Mouse (Mus musculus) layer of hippocampus, adult 9-11 months (tissue): ENCODE data around the gene Krt20.

Source experiments
- DNase-seq: peaks from one replicate; pipeline ENCODE4 v3.0.0; 2022

The Krt20 gene

GRCm38 (mm10) chr11:99437972-99438371 is at the start of gene Krt20:
TSS of gene Krt20 (minus strand) at chr11:99438150.
- no peak for DNase-seq

- no peak for DNase-seq
Observed at GRCm38 (mm10) chr11:99474981-99475380, 37.0 kb upstream of the Krt20 start.

- no peak for DNase-seq
Observed at GRCm38 (mm10) chr11:99473433-99473832, 35.5 kb upstream of the Krt20 start.

DNA sequence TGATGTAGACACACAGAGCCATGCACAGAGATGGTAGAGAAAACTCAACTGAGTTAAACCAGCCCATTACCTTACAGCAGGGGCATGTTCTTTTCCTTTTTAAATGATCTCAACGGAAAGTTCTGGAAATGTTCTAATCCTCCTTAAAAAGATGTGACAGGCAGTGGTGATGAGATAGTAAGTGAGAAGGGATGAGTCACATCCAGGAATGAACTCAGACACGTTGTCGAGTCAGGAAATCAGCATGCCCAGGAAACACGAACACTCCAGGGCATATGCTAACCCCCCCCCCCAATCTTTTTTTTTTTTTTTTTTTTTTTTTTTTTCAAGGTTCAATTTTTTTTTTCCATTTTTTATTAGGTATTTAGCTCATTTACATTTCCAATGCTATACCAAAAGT is 34.5 kb upstream of the Krt20 start:
- DNase-seq, result no peak

- DNase-seq, result no peak
Observed at GRCm38 (mm10) chr11:99471946-99472345, 34.0 kb upstream of the Krt20 start.

- no peak for DNase-seq
Observed at GRCm38 (mm10) chr11:99469228-99469627, 31.3 kb upstream of the Krt20 start.

DNA sequence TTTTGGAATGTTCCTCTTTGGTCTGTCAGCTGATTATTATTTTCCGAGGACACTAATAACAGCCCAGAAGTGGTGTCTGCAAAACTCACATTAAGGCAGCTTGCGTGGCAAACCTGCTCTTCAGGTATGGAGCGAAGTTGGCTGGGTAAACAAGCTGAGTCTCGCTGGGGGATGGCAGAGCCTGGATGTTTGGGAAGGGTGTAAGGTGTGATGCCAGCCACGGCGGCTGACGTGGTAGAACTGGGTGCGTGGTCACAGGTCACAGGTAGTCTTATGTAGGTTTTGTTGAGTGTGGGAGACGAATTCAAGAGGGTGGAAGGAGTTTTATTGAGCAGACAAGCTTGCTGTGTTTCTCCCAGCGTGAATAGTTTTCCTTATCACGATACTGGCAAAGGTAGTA is 30.6 kb upstream of the Krt20 start:
- no peak for DNase-seq

DNA sequence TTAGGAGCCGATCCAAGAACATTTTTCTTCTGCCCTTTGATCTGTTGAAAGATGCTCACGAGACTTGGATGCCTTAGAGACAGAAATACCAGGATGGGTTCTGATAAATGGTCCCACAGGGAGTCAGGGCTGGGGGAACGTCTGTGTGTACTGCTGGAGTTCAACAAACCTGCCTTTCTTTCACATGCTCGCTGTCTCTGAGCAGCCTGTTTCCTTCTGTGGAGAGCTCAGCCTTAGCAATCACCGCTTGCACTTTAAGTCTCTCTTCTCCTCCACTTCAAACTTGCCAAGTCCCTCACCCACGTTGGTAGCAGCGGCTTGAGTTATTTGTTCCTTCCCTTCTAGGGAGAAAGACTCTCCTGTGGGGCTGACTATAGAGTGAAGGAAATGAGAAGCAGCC is 28.4 kb upstream of the Krt20 start:
- no peak for DNase-seq

DNA sequence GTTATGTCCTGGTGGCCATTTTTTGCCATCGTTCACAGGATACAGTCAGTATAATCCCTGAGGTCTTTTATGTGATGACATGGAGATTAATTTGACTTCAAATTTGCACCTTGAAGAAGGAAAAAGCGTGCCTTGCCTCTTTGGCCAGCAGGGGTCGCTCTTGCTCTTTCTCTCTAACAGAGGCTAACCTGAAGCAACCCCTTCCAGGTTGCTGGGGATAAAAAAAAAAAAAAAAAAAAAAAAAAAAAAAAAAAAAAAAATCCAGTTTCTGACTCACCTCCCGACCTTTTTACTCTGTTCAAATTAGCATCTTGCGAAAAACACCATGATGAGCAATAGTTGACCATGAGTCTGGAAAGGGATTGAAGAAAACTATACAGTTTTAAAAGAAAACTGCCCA is 26.9 kb upstream of the Krt20 start:
- DNase-seq, result peak; percentile 59

GRCm38 (mm10) chr11:99463155-99463554 is 25.2 kb upstream of the Krt20 start:
- DNase-seq, result peak; percentile 34

DNA sequence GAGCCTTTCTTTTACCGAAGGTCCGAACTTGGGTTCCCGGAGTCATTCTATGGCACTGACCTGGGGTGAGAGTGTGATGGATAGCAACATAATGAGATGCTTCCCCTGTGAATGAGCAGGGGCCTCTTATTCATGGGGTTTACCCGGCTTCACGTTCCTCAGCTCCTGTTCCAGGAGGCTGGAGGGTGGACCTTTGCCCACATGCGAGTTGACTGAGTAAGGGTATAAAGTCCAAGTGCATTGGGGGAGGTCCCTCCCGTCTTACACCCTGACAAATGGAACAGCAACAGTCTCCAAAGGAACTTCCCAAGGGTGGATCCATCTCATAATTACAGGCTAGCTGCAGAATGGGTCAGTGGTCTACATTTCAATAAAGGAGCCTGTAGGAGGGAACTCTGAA is 23.8 kb upstream of the Krt20 start:
- no peak for DNase-seq

DNA sequence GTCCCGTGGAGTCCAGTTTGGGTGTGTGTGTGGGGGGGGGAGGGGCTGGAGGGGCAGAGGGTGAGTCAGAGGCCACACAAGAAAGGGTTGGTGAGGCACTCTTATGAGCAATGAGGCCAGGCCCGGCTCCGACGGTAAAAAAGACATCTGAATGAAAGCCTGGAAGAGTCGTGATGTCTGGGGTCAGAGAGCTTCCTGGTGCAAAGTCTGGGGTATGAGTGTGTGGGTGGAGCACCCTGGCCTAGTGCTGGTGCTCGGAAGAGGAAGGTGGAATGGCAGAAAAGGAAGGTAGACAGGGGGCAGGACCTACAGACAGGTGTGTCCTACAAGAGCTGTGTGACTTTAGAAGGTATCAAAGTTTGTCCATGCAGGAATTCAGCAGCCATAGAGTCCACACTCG is 20.9 kb upstream of the Krt20 start:
- no peak for DNase-seq

- DNase-seq, result no peak
Observed at GRCm38 (mm10) chr11:99454759-99455158, 16.8 kb upstream of the Krt20 start.

DNA sequence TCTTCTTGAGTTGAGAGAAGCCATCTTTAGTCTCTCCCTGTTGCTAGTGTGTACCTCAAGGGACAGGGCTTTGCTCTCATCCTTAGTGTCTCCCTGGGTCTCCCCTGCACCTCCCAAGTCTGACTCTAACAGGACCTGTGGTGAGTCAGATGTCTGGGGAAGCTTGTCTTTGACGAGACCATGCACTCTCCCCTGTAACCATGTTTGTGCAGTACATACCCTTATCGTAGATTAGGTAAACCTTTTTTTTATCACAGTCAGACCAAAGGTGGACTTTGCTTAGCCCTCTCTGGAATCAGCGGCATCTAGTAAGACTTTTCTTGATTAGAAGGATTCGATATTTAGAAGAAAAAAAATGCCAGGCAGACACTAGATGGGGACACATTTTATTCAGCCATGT is 16.1 kb upstream of the Krt20 start:
- DNase-seq, result no peak

DNA sequence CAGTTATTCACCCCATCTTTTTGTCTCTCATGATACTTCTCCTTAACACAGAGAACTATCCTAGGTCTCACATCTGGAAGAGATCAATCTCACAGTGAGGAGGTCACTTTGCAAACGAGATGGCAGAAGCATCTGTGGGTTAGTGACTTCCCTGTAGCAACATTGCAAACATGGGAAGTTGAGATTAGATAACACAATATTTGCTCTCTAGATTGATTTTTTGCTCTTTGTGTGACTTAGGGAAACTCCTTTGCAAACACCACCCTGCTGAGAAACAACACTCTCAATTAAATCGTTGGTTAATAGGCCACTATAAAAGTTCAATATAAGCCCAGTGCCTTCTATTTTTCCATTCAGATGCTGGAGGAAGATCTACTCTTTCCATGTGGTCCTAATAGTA is 10.8 kb upstream of the Krt20 start:
- no peak for DNase-seq

DNA sequence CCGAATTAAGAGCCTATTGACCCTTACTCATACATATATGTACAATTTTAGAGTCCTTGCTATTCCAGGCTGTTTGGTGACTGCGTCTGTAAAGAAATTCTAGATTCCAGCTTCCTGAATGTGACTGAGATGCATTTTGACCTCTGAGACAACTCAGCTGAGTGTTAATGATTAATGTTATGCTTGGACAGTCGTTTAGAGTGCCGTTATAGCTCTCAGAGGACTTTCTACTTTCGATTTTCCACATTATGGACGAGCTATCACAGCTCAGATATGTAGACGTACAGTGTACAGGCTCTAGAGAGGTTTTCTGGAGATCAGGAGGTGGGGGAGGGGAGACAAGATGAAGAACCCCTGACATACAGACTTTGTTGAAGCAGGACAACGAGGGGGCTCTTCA is 3.3 kb upstream of the Krt20 start:
- DNase-seq, result no peak

DNA sequence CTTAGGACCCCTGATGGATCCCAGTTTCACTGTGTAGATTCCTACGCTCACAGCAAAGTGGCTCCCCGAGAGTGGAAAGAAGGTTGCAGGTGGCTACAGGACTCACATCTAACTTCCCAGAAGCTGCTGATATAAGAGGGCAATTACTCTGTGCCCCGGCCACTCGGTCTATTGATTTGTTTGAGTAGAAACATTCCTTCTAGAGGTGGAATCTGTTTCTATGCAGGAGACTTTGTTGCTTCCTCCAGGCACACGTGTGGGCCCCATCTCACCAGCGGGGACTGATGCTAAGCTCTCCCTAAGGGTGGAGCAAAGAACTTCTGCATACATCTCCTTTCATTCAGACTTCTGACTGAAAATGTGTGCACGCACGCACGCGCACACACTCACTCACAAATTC is 1.5 kb upstream of the Krt20 start:
- DNase-seq, result no peak

DNA sequence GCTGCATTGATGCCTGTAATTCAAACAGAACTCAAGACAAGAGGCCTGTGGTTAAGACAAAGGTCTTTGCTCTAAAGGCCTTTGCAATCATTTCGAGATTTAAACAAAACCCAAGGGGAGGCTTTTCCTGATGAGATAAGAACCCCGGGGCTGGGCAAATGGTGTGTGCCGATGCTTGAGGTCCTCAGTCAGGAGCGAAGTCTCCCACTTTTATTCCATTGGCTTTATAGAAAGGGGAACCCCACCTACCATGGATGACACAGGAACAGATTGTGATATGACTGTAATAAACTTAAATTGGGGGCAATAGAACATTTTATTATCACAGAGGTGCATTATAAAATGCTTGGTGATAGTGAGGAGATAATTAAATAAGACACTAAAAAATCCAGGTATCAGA is 1.3 kb downstream of the Krt20 start:
- no peak for DNase-seq

DNA sequence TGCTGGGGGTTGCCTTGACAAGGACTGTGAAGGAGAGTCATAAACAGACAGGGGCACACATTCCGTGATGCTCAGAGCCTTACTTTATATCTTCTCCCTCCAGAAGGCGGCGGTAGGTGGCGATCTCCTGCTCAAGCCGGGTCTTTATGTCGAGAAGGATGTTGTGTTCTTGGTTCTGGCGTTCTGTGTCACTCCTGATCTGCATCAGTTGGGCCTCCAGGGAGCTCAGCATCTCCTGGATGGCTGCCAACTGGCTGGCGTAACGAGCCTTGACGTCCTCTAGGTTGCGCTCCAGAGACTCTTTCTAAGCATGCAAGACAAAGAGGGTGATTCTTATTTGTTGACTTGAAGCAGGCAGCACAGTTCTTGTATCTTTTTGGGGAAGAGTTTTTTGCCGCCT is 7.3 kb downstream of the Krt20 start:
- DNase-seq, result no peak

GRCm38 (mm10) chr11:99422159-99422558 is 15.8 kb downstream of the Krt20 start, which contains the start of gene Krt12:
TSS of gene Krt12 (minus strand) at chr11:99422259.
- DNase-seq, result no peak

GRCm38 (mm10) chr11:99420586-99420985 is 17.4 kb downstream of the Krt20 start:
- DNase-seq, result peak; percentile 14

- DNase-seq, result no peak
Observed at GRCm38 (mm10) chr11:99417819-99418218, 20.1 kb downstream of the Krt20 start.

DNA sequence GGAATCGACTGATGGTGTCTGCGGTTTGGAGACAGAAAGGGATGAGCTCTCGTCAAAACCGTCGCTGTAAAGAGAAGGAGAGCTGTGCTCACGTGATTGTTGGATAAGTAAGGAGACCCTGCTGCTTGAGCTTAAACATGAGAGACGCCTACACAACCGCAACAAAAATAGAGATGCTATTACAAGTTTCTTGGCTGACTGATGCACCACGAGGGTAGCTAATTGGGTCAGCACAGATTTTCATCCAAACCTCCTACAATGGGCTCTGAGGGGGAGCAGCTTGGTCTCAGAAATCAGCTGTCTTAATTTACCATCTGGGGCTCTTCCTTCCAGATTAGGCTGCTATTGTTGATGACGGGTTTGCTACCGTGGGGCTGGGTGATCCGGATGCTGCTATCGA is 21.0 kb downstream of the Krt20 start:
- DNase-seq, result peak; percentile 80

DNA sequence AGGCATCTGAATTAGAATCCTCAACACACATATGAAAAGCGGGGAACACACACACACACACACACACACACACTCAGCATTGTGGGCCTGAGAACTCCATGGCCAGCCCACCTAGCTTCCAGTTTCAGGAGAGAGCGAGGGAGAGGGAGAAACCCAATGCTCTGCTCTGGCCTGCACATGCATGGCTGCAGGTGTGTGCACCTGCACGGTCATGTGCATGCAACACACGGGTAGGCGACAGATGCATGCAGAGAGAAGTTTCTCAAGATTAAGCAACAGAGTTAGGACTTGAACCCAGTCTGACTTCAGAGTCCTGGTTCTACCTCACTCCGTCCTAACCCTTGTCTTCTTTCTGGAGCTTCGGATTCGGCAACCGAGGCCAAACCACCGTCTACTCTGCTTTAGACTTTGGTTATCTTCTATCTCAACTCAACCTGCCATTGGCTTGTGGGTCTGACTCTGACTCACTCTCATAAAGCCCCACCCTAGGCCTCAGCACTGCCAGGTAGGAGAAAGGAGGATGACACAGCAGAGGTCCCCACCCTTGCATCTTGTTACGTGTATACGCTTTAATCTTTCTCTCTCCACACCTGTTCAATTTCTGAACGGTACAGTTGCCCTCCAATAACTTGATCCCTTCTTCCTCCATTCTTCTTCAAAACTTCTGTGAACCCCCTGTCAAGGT is 23.3 kb downstream of the Krt20 start:
- DNase-seq, result no peak

- DNase-seq, result no peak
Observed at GRCm38 (mm10) chr11:99413247-99413646, 24.7 kb downstream of the Krt20 start.
